Mouse (Mus musculus) heart, embryonic 15.5 days (tissue): Measurements from ENCODE around the gene Gm10750. TPM values are rescaled to one million over a fixed set of nuclear protein-coding genes. Genes with fewer than 3 reads are reported as not detected.
"Not testable (repeated sequence)": the region's sequence is repeated elsewhere in the genome, so short reads cannot be mapped to it uniquely, and the experiment has no call there.

ENCODE experiments used
- ATAC-seq: fragments of 200-750 bp; cut with Nextera tagmentation; replicated peaks from 2 replicates; pipeline ENCODE4 v1.8.0; 2017; ENCODE audit warnings: low read depth, moderate TSS enrichment; ENCODE audit not compliant: insufficient number of reproducible peaks, insufficient read depth, low FRiP score
- H3K27ac ChIP-seq: fragments of 300-500 bp; sonication (generic); 2 replicates; pipeline ENCODE4 v1.5.1; 2015; ENCODE audit warnings: mild to moderate bottlenecking, inconsistent platforms
- H3K27me3 ChIP-seq: fragments of 300-500 bp; sonication (generic); 2 replicates; pipeline ENCODE4 v1.6.1; 2015; ENCODE audit warnings: inconsistent platforms
- H3K36me3 ChIP-seq: fragments of 300-500 bp; sonication (generic); 2 replicates; pipeline ENCODE4 v1.6.1; 2015; ENCODE audit warnings: mild to moderate bottlenecking, inconsistent platforms
- H3K4me1 ChIP-seq: fragments of 300-500 bp; sonication (generic); replicated peaks from 2 replicates; pipeline ENCODE4 v1.6.1; 2015; ENCODE audit warnings: inconsistent platforms
- H3K4me2 ChIP-seq: fragments of 300-500 bp; sonication (generic); 2 replicates; pipeline ENCODE4 v1.6.1; 2015; ENCODE audit warnings: inconsistent platforms, mild to moderate bottlenecking, moderate library complexity
- H3K4me3 ChIP-seq: fragments of 300-500 bp; sonication (generic); 2 replicates; pipeline ENCODE4 v1.5.1; 2015; ENCODE audit warnings: mild to moderate bottlenecking, inconsistent platforms
- H3K9ac ChIP-seq: fragments of 300-500 bp; sonication (generic); 2 replicates; pipeline ENCODE4 v1.6.1; 2015; ENCODE audit warnings: mild to moderate bottlenecking, inconsistent platforms
- H3K9me3 ChIP-seq: fragments of 300-500 bp; sonication (generic); replicated peaks from 2 replicates; pipeline ENCODE4 v1.6.1; 2016; ENCODE audit warnings: inconsistent platforms
- WGBS: fragments of 180-500 bp; shearing (Covaris S2); methylation state at CpG from one replicate; pipeline ENCODE4 v1.1.7; 2015; ENCODE audit warnings: mixed read lengths; 5-methylcytosine and 5-hydroxymethylcytosine counted together
- polyA plus RNA-seq: library from polyadenylated mRNA; unstranded; fragments of >200 nt; fragmentation: Nextera tagmentation; extraction: Ambion mirVana; gene quantifications from 2 replicates; pipeline ENCODE4 v1.2.1, GENCODE M21; 2015

The Gm10750 gene
- polyA plus RNA-seq: not detected in 2 replicates

DNA sequence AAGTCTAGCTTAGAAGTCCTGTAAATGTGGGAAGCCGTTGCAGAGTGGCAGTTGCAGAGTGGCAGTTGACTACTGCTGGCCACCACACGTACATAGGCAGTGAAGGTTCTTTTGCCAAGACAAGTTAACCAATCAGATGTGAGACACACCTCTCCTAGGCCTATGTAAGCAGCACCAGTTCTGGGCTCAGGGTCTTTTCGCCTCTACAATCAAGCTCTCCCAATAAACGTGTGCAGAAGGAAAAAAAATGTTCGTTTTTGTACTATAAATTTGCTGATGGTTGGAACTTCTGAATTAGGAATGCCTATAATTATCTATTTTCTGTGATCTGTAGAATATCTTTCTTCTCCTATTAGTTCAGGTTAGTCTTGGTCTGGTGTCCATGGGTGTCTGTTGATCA, at the start of gene Gm10750:
Gene Gm10750 (minus strand): TSS at position 101 of the 400 bp plus-strand sequence.
- not testable (repeated sequence) for H3K4me3 ChIP-seq, H3K9ac ChIP-seq, ATAC-seq, H3K27ac ChIP-seq, H3K36me3 ChIP-seq, H3K4me1 ChIP-seq, H3K4me2 ChIP-seq, H3K27me3 ChIP-seq, H3K9me3 ChIP-seq
- WGBS: 64% methylated on average over 5 of the region's 5 CpGs

GRCm38 (mm10) chr2:149004826-149005225, 12.2 kb downstream of the Gm10750 start:
- no peak for ATAC-seq
- H3K9me3 ChIP-seq: no peaks in the 10 kb centered on the region
- no peak overlapping the region for H3K9ac ChIP-seq
- H3K27me3 ChIP-seq: no peaks in the 10 kb centered on the region
- no peak overlapping the region for H3K4me3 ChIP-seq
- H3K27ac ChIP-seq: no peak overlapping the region
- no peaks in the 10 kb centered on the region for H3K36me3 ChIP-seq
- 66% methylated on average over 2 of the region's 2 CpGs for WGBS
- no peak overlapping the region for H3K4me2 ChIP-seq
- H3K4me1 ChIP-seq: no peaks in the 10 kb centered on the region

GRCm38 (mm10) chr2:149003151-149003550, 13.9 kb downstream of the Gm10750 start, which contains the start of gene Gm1330:
Gene Gm1330, minus strand, starts transcription at chr2:149003251.
- Histone ChIP-seq H3K4me3 (no peak within 1 kb of the TSS), H3K4me2 (no peak within 1 kb of the TSS)
- no peak for ATAC-seq

DNA sequence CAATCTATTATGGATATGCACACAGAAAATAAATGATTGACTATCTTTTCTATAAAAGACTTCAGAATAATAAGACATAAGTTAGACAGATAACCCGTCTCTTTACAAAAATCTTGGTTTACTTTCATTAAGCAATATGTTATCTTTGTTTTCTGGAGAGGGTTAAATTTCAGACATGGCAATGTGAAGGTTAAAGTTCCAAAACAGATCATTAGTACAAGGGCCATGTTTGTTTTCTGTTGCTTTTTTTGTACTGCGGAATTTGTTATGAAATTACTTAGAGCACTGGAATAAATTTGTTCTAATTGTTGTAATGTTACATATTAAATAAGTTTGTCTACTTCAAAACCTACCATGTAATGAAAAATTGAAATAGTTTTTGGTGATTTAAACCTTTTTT, 21.9 kb downstream of the Gm10750 start:
- no peak overlapping the region for H3K9ac ChIP-seq
- no peak overlapping the region for H3K27ac ChIP-seq
- no peaks in the 10 kb centered on the region for H3K27me3 ChIP-seq
- H3K9me3 ChIP-seq: peaks cover 3% of the 10 kb centered on the region; the same call in 1 of the 2 replicates
- WGBS: 83% methylated on average over 2 of the region's 2 CpGs
- H3K4me1 ChIP-seq: no peaks in the 10 kb centered on the region
- H3K4me2 ChIP-seq: no peak overlapping the region
- no peaks in the 10 kb centered on the region for H3K36me3 ChIP-seq
- H3K4me3 ChIP-seq: no peak overlapping the region
- no peak for ATAC-seq

More at GRCm38 (mm10) chr2:149003151-149003550, 13.9 kb downstream of the Gm10750 start, which contains the start of gene Gm1330:
- H3K27me3 ChIP-seq: no peaks in the 10 kb centered on the region
- no peak within 1 kb of the TSS for H3K27ac ChIP-seq
- no peaks in the 10 kb centered on the region for H3K9me3 ChIP-seq
- H3K9ac ChIP-seq: no peak within 1 kb of the TSS
- H3K36me3 ChIP-seq: no peaks in the 10 kb centered on the region
- no peaks in the 10 kb centered on the region for H3K4me1 ChIP-seq

Other genes starting within 250 kb of the Gm10750 start
- gene Cst11, start 245.7 kb downstream of the Gm10750 start, polyA plus RNA-seq: not detected in 2 replicates
- gene 8030411F24Rik, start 235.2 kb downstream of the Gm10750 start, polyA plus RNA-seq: not detected in 2 replicates
- gene Cst12, start 227.9 kb downstream of the Gm10750 start, polyA plus RNA-seq: not detected in 2 replicates
- not detected in 2 replicates for gene Cst8, start 218.5 kb downstream of the Gm10750 start, polyA plus RNA-seq
- not detected in 2 replicates for gene Cst13, start 197.2 kb downstream of the Gm10750 start, polyA plus RNA-seq
- 2.9 and 5.3 TPM in 2 replicates for gene Cst9, start 182.1 kb downstream of the Gm10750 start, polyA plus RNA-seq
- gene 9230104L09Rik, start 152.2 kb downstream of the Gm10750 start, polyA plus RNA-seq: 0.49 and 0.53 TPM in 2 replicates
- gene Cst3, start 141.5 kb downstream of the Gm10750 start, polyA plus RNA-seq: 654 and 710 TPM in 2 replicates
- gene Gm1330, start 14.0 kb downstream of the Gm10750 start, polyA plus RNA-seq: not detected in 2 replicates